Mouse (Mus musculus) brain, embryonic 14.5 days (tissue): ENCODE measurements around the gene Cfap44.

Source experiments
- CTCF ChIP-seq: fragments of 200-500 bp; IDR thresholded peaks from 2 replicates; pipeline ENCODE4 v1.5.1; 2012; ENCODE audit warnings: inconsistent platforms, mild to moderate bottlenecking, moderate library complexity, borderline replicate concordance; ENCODE audit not compliant: insufficient read depth, insufficient read length; ENCODE audit errors: extremely low read depth
- POLR2A ChIP-seq: fragments of 200-500 bp; IDR thresholded peaks from 2 replicates; pipeline ENCODE4 v1.6.1; 2012; ENCODE audit warnings: mild to moderate bottlenecking, inconsistent platforms, borderline replicate concordance; ENCODE audit not compliant: poor library complexity, insufficient read depth, insufficient read length, severe bottlenecking; ENCODE audit errors: extremely low read depth

GRCm38 (mm10) chr16:44501783-44502182 is 107.2 kb downstream of the Cfap44 start:
- no peak for TF ChIP-seq CTCF
- no peak for TF ChIP-seq POLR2A
